Mouse (Mus musculus) testis, adult 2 months (tissue): ENCODE measurements around the gene Arhgdia.

Source experiments
- CTCF ChIP-seq: fragments of 200-500 bp; IDR thresholded peaks from 2 replicates; pipeline ENCODE4 v1.5.1; 2012; ENCODE audit warnings: low read depth, mild to moderate bottlenecking, inconsistent platforms, low read length, moderate library complexity; ENCODE audit not compliant: control insufficient read depth, insufficient read depth, insufficient replicate concordance
- POLR2A ChIP-seq: fragments of 200-500 bp; IDR thresholded peaks from 2 replicates; pipeline ENCODE4 v1.6.1; 2012; ENCODE audit warnings: low read depth, mild to moderate bottlenecking, inconsistent platforms, low read length, moderate library complexity; ENCODE audit not compliant: control insufficient read depth

GRCm38 (mm10) chr11:120576365-120576981, 5.0 kb downstream of the Arhgdia start:
- TF ChIP-seq CTCF (no peak), POLR2A (no peak)
